Mouse (Mus musculus): ENCODE results near the gene Pqbp1.

- TF ChIP-seq CTCF (IDR thresholded peaks at IDR 0.05; ENCODE audit: low read depth, low read length): no peak
- TF ChIP-seq EP300 (IDR thresholded peaks at IDR 0.05; ENCODE audit: insufficient read depth, low read depth, low read length): no peak
Observed at GRCm38 (mm10) chrX:7947108-7947899, 48.2 kb upstream of the Pqbp1 start, which contains the start of gene Hdac6.
